Mouse (Mus musculus) ES-E14 (cell line): ENCODE measurements around the gene Psmg4.

Experiments used
- CHD2 ChIP-seq: IDR thresholded peaks from 2 replicates; pipeline ENCODE4 v1.6.1; 2014; ENCODE audit warnings: mild to moderate bottlenecking, low read depth, low read length, inconsistent platforms
- HCFC1 ChIP-seq: IDR thresholded peaks from 2 replicates; pipeline ENCODE4 v1.6.1; 2012; ENCODE audit warnings: low read length, inconsistent platforms, borderline replicate concordance; ENCODE audit not compliant: insufficient read depth
- MAFK ChIP-seq: IDR thresholded peaks from 2 replicates; pipeline ENCODE4 v1.6.1; 2014; ENCODE audit warnings: mild to moderate bottlenecking, low read depth, low read length, inconsistent platforms; ENCODE audit not compliant: insufficient read depth
- ZC3H11A ChIP-seq: IDR thresholded peaks from 2 replicates; pipeline ENCODE4 v1.6.1; 2012; ENCODE audit warnings: low read depth, mild to moderate bottlenecking, inconsistent platforms, low read length, borderline replicate concordance
- ZNF384 ChIP-seq: IDR thresholded peaks from 2 replicates; pipeline ENCODE4 v1.6.1; 2012; ENCODE audit warnings: low read depth, low read length, inconsistent platforms

GRCm38 (mm10) chr13:34125711-34126110, 37.1 kb upstream of the Psmg4 start:
- TF ChIP-seq CHD2 (no peak), ZC3H11A (no peak), HCFC1 (no peak), MAFK (no peak), ZNF384 (no peak)
